Mouse (Mus musculus): Measurements from ENCODE around the gene Mical2. TPM values are rescaled to one million over a fixed set of nuclear protein-coding genes. Genes with fewer than 3 reads are reported as not detected.

Gene Mical2
- total and polyA plus RNA-seq, 3 experiments = not detected

- Histone ChIP-seq H3K4me3 (ENCODE audit: control insufficient read depth in 1 of 2, insufficient read depth in 1 of 2, low read depth in 2 of 2, low read length in 2 of 2) (no peak overlapping the region), H3K9me3 (replicated peaks; ENCODE audit: insufficient read depth, low read length) (no peaks in the 10 kb centered on the region), H3K9ac (ENCODE audit: control insufficient read depth, low read depth, low read length, poor library complexity, severe bottlenecking) (no peak overlapping the region), H3K27ac (ENCODE audit: control insufficient read depth, low read depth, low read length) (no peak overlapping the region), H3K4me1 (ENCODE audit: control insufficient read depth in 1 of 2, insufficient read depth in 2 of 2, low read length in 2 of 2) (no peaks in the 10 kb centered on the region), H3K79me2 (ENCODE audit: control insufficient read depth, insufficient read depth, low read length, poor library complexity) (no peaks in the 10 kb centered on the region), H3K27me3 (ENCODE audit: control insufficient read depth in 1 of 2, insufficient read depth in 2 of 2, low read length in 2 of 2) (no peaks in the 10 kb centered on the region), H3K36me3 (ENCODE audit: control insufficient read depth in 1 of 2, insufficient read depth in 2 of 2, low read length in 2 of 2) (no peaks in the 10 kb centered on the region)
- no peak for DNase-seq (ENCODE audit: low read depth, low spot score)
- TF ChIP-seq TCF12 (IDR thresholded peaks at IDR 0.05; ENCODE audit: low read depth, low read length) (no peak), GABPA (IDR thresholded peaks at IDR 0.05; ENCODE audit: low read depth, low read length) (no peak), MYB (IDR thresholded peaks at IDR 0.05; ENCODE audit: low read depth, low read length) (no peak), HCFC1 (IDR thresholded peaks at IDR 0.05; ENCODE audit: low read depth, low read length) (no peak), EP300 (IDR thresholded peaks at IDR 0.05; ENCODE audit: low read depth in 1 of 2, low read length in 2 of 2) (no peak), POLR2AphosphoS2 (IDR thresholded peaks at IDR 0.05; ENCODE audit: low read length) (no peak), ZC3H11A (IDR thresholded peaks at IDR 0.05; ENCODE audit: low read depth, low read length) (no peak), TBP (IDR thresholded peaks at IDR 0.05; ENCODE audit: low read depth, low read length) (no peak), MYC (IDR thresholded peaks at IDR 0.05; ENCODE audit: low read depth, low read length) (no peak), USF1 (IDR thresholded peaks at IDR 0.05; ENCODE audit: low read depth, low read length) (no peak)
These were observed 106.1 kb downstream of the Mical2 start for GRCm38 (mm10) chr7:112331804-112332203.

GRCm38 (mm10) chr7:112332426-112332825 lies 106.8 kb downstream of the Mical2 start:
- Histone ChIP-seq H3K27ac (ENCODE audit: control insufficient read depth, low read depth, low read length) (no peak overlapping the region), H3K36me3 (ENCODE audit: control insufficient read depth in 1 of 2, insufficient read depth in 2 of 2, low read length in 2 of 2) (no peaks in the 10 kb centered on the region)

More at GRCm38 (mm10) chr7:112332426-112332825, 106.8 kb downstream of the Mical2 start:
- no peaks in the 10 kb centered on the region for H3K27me3 ChIP-seq (ENCODE audit: control insufficient read depth in 1 of 2, insufficient read depth in 2 of 2, low read length in 2 of 2)
- no peaks in the 10 kb centered on the region for H3K79me2 ChIP-seq (ENCODE audit: control insufficient read depth, insufficient read depth, low read length, poor library complexity)
- H3K9me3 ChIP-seq (replicated peaks; ENCODE audit: insufficient read depth, low read length) = no peaks in the 10 kb centered on the region
- no peaks in the 10 kb centered on the region for H3K4me1 ChIP-seq (ENCODE audit: control insufficient read depth in 1 of 2, insufficient read depth in 2 of 2, low read length in 2 of 2)
- H3K4me3 ChIP-seq (ENCODE audit: control insufficient read depth in 1 of 2, insufficient read depth in 1 of 2, low read depth in 2 of 2, low read length in 2 of 2) = no peak overlapping the region
- TF ChIP-seq TBP (IDR thresholded peaks at IDR 0.05; ENCODE audit: low read depth, low read length) (no peak), NELFE (IDR thresholded peaks at IDR 0.05; ENCODE audit: low read depth, low read length) (no peak), ZKSCAN1 (IDR thresholded peaks at IDR 0.05; ENCODE audit: low read depth, low read length) (no peak), UBTF (IDR thresholded peaks at IDR 0.05; ENCODE audit: borderline replicate concordance, insufficient read depth, low read depth, low read length) (no peak), ETS1 (IDR thresholded peaks at IDR 0.05; ENCODE audit: low read depth, low read length) (no peak), GABPA (IDR thresholded peaks at IDR 0.05; ENCODE audit: low read depth, low read length) (no peak), MYC (IDR thresholded peaks at IDR 0.05; ENCODE audit: low read depth, low read length) (no peak), CHD2 (IDR thresholded peaks at IDR 0.05; ENCODE audit: low read length) (no peak), BHLHE40 (IDR thresholded peaks at IDR 0.05; ENCODE audit: borderline replicate concordance, low read depth, low read length) (no peak), MEF2A (IDR thresholded peaks at IDR 0.05; ENCODE audit: extremely low read depth, insufficient replicate concordance, low read depth, low read length, poor library complexity, severe bottlenecking) (no peak), MAX (IDR thresholded peaks at IDR 0.05; ENCODE audit: low read length) (no peak), JUND (IDR thresholded peaks at IDR 0.05; ENCODE audit: low read depth, low read length) (no peak), POLR2A (IDR thresholded peaks at IDR 0.05; ENCODE audit: control insufficient read depth in 1 of 2, insufficient read depth in 1 of 2, low read depth in 1 of 2, low read length in 2 of 2, poor library complexity in 1 of 2) (no peak), EP300 (IDR thresholded peaks at IDR 0.05; ENCODE audit: low read depth in 1 of 2, low read length in 2 of 2) (no peak), TAL1 (IDR thresholded peaks at IDR 0.05; ENCODE audit: low read length) (no peak), ELF1 (IDR thresholded peaks at IDR 0.05; ENCODE audit: low read depth, low read length) (no peak), ZNF384 (IDR thresholded peaks at IDR 0.05; ENCODE audit: low read depth, low read length) (no peak), SIN3A (IDR thresholded peaks at IDR 0.05; ENCODE audit: low read length) (no peak), SMC3 (IDR thresholded peaks at IDR 0.05; ENCODE audit: low read depth, low read length) (no peak)
- DNase-seq (ENCODE audit: low read depth, low spot score) = no peak
- no peak overlapping the region for H3K9ac ChIP-seq (ENCODE audit: control insufficient read depth, low read depth, low read length, poor library complexity, severe bottlenecking)
